Mouse (Mus musculus): ENCODE results near the gene Ptafr. TPM values are rescaled to one million over a fixed set of nuclear protein-coding genes. Genes with fewer than 3 reads are reported as not detected.

Ptafr gene
- polyA plus RNA-seq, 1 experiment from 2014 or later, result 0.74 TPM

DNA sequence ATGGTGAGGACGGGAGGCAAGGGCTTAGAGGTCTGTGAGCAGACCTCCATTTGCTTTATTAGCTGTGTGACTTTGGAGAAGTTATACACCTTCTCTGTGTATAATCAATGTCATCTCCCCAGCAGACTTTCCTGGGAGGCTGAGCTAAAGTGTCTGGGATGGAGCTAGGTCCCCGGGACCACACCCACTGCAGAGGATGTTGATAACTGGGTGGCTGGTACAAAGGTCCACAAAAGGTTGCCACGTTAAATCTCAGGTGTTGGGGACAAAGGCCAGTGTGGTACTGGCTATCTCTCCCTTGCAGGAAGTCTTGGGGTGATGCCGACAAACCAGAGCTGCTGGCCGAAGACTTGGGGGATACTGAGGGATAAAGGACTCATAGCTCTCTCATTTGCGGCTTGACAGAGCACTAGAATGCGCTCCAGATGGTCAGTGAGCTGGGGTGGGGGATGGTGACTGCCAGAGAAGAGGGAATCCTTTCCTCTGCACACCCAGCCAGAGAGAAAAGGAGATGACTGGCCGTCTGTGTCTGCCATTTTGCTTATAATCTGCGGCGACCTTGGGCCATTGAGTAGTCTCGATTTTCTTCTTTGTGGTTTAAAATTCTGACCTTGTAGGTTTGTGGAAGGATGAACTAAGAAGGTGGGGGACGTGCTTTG lies 1.4 kb downstream of the Ptafr start:
- Histone ChIP-seq H3K27ac (no peak overlapping the region), H3K9me3 (0 out of 2 replicates have a peak, but pooled peaks cover 2% of the 10 kb centered on the region), H3K27me3 (no peaks in the 10 kb centered on the region), H3K9ac (no peak overlapping the region), H3K4me1 (no peaks in the 10 kb centered on the region), H3K4me3 (no peak overlapping the region), H3K36me3 (no peaks in the 10 kb centered on the region), H3K4me2 (no peak overlapping the region)
- 75% methylated on average over 12 of the region's 12 CpGs for WGBS
- ATAC-seq (ENCODE audit: insufficient number of reproducible peaks, insufficient read depth, low FRiP score, low TSS enrichment, low read depth), result no peak

DNA sequence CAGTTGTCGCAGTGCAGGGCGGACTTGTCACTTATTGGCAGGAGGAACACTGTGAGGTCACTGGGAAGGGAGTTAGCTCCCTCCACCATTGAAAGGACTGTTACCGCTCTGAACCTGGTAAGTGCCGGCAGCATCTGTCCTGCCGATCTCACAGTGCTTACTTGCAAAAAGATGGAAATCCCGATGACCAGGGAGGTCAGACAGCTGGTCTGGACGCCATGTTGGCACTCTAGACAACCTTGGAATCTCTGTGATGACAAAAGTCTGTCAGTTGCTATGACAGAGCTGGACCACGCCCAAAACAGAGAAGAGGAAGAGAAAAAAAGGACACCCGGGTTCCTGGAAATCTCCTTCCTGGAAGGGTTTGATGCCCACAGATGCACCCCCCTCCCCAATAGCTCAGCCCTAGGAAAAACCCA lies 3.5 kb downstream of the Ptafr start:
- no peak overlapping the region for H3K4me3 ChIP-seq
- H3K9me3 ChIP-seq, result 0 out of 2 replicates have a peak, but pooled peaks cover 2% of the 10 kb centered on the region
- H3K27ac ChIP-seq, result no peak overlapping the region
- ATAC-seq (ENCODE audit: insufficient number of reproducible peaks, insufficient read depth, low FRiP score, low TSS enrichment, low read depth), result no peak
- whole genome bisulfite sequencing, result 65% methylated on average over 9 of the region's 9 CpGs
- no peak overlapping the region for H3K4me2 ChIP-seq
- H3K9ac ChIP-seq, result no peak overlapping the region
- H3K27me3 ChIP-seq, result no peaks in the 10 kb centered on the region
- H3K4me1 ChIP-seq, result no peaks in the 10 kb centered on the region
- H3K36me3 ChIP-seq, result no peaks in the 10 kb centered on the region

DNA sequence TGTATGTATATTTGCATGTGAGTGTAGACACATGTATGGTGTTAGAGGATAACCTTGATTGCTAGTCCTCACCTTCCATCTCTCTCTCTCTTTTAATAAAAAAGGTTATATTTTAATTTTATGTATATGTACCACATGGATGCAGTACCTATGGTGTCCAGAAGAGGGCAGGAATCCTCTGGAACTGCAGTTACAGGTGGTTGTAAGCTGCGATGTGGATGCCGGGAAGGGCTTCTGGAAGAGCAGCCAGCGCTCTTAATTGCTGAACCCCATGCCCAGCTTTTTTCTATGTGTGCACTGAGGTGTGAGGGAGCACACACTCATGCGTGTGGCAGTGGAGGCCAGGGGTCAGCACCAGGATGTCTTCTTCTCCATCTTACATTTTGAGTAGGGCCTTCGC lies 5.2 kb downstream of the Ptafr start:
- Histone ChIP-seq H3K27me3 (no peaks in the 10 kb centered on the region), H3K4me3 (no peak overlapping the region), H3K9me3 (0 out of 2 replicates have a peak, but pooled peaks cover 2% of the 10 kb centered on the region), H3K9ac (no peak overlapping the region), H3K4me2 (no peak overlapping the region), H3K4me1 (no peaks in the 10 kb centered on the region), H3K36me3 (no peaks in the 10 kb centered on the region), H3K27ac (no peak overlapping the region)
- 84% methylated on average over 5 of the region's 5 CpGs for WGBS
- ATAC-seq (ENCODE audit: insufficient number of reproducible peaks, insufficient read depth, low FRiP score, low TSS enrichment, low read depth), result no peak

DNA sequence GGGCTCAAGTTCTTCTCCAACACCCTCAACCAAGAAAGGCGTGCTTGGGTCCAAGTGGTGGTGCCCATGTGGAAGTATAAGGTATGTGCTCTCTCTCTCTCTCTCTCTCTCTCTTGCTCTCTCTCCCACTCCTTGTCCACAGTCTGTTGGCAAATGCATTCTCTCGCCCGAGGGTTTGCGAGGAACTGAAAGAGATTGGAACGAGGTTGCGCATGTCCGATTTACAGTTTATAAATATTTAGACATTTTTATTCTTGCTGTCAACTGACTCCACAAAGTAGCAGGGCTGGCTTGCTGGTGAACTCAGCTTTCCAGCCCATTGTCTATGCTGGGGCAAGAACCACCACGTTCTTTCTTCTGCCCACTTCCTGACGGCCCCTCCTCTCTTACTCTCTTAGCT lies 7.3 kb downstream of the Ptafr start:
- Histone ChIP-seq H3K36me3 (no peaks in the 10 kb centered on the region), H3K4me2 (no peak overlapping the region), H3K9me3 (0 out of 2 replicates have a peak, but pooled peaks cover 2% of the 10 kb centered on the region), H3K27ac (no peak overlapping the region), H3K9ac (no peak overlapping the region), H3K27me3 (no peaks in the 10 kb centered on the region), H3K4me3 (no peak overlapping the region), H3K4me1 (no peaks in the 10 kb centered on the region)
- ATAC-seq (ENCODE audit: insufficient number of reproducible peaks, insufficient read depth, low FRiP score, low TSS enrichment, low read depth), result no peak
- WGBS, result 78% methylated on average over 9 of the region's 9 CpGs

DNA sequence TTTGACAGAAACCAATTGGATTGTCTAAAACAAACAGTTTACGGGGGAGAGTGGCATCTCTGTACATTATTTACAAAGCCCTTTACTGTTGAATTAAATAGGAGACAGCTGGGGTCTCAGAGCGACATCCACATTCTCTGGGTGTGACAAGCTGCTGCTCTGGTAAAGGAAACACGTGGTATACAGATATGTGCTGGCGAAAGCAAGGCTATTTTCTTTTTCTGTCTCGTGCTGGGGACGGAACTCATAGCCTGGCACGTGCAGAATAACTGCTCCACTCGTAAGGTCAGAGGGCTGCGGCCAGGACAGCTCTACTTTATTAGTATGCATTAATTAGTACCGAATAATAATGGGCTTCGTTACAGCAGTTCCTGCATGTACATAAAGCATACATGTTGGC lies 9.5 kb downstream of the Ptafr start:
- 46% methylated on average over 11 of the region's 11 CpGs for WGBS
- H3K4me3 ChIP-seq, result no peak overlapping the region
- H3K9me3 ChIP-seq, result 0 out of 2 replicates have a peak, but pooled peaks cover 2% of the 10 kb centered on the region
- H3K36me3 ChIP-seq, result no peaks in the 10 kb centered on the region
- H3K27me3 ChIP-seq, result no peaks in the 10 kb centered on the region
- H3K4me1 ChIP-seq, result no peaks in the 10 kb centered on the region
- H3K4me2 ChIP-seq, result no peak overlapping the region; the same call in 1 of the 2 replicates
- H3K9ac ChIP-seq, result no peak overlapping the region
- ATAC-seq (ENCODE audit: insufficient number of reproducible peaks, insufficient read depth, low FRiP score, low TSS enrichment, low read depth), result no peak
- H3K27ac ChIP-seq, result no peak overlapping the region

DNA sequence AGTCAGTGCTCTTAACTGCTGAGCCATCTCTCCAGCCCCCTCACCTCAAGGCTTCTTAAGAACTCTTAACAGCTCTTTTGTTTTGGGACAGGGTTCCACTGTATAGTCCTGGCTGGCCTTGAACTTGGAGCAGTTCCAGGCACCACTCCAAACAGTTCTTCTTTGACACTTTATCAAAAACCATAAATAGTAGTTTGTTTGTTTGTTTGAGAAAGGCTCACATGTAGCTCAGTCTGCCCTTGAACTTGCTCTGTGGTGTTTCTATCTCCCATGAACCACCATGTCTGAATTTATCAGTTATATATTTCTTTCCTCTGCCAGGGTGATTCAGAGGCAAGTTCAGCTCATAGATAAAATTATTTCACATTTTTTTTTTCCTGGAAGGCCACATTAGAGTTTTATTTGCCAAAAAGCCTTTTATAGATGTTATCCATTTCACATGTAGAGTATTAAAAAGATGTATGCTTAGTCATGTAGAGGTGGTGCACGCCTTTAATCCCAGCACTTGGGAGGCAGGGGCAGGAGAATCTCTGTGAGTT lies 11.0 kb downstream of the Ptafr start:
- no peak for ATAC-seq (ENCODE audit: insufficient number of reproducible peaks, insufficient read depth, low FRiP score, low TSS enrichment, low read depth)
- no peak overlapping the region for H3K27ac ChIP-seq
- H3K36me3 ChIP-seq, result no peaks in the 10 kb centered on the region
- no peak overlapping the region for H3K4me2 ChIP-seq
- no peaks in the 10 kb centered on the region for H3K9me3 ChIP-seq
- no peaks in the 10 kb centered on the region for H3K4me1 ChIP-seq
- H3K9ac ChIP-seq, result no peak overlapping the region
- 70% methylated on average over 1 of the region's 1 CpGs for WGBS
- H3K4me3 ChIP-seq, result no peak overlapping the region
- H3K27me3 ChIP-seq, result no peaks in the 10 kb centered on the region

DNA sequence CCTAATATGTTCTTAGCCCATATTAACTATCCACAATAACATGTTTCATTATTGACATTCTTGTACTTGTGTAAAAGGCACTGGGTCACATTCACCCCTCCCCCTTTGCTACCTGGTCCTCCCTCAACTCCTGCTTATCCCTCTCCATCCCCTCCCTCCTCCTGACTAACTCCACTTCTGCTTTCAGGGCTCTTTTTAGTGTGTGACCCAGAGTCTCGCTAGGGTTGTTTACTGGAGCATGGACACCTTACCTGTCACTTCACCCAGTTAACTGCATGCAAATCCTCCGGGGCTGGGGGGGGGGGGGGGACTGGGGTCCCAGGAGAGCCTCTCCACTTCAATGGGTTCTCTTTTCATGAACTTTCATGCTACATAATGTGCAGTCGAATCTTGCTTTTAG lies 19.9 kb downstream of the Ptafr start:
- Histone ChIP-seq H3K4me3 (no peak overlapping the region), H3K4me1 (no peaks in the 10 kb centered on the region), H3K9ac (no peak overlapping the region), H3K4me2 (no peak overlapping the region), H3K27me3 (no peaks in the 10 kb centered on the region), H3K9me3 (peaks cover 6% of the 10 kb centered on the region; the same call in 1 of the 2 replicates), H3K27ac (no peak overlapping the region), H3K36me3 (no peaks in the 10 kb centered on the region)
- ATAC-seq (ENCODE audit: insufficient number of reproducible peaks, insufficient read depth, low FRiP score, low TSS enrichment, low read depth), result no peak
- 70% methylated on average over 3 of the region's 3 CpGs for WGBS

DNA sequence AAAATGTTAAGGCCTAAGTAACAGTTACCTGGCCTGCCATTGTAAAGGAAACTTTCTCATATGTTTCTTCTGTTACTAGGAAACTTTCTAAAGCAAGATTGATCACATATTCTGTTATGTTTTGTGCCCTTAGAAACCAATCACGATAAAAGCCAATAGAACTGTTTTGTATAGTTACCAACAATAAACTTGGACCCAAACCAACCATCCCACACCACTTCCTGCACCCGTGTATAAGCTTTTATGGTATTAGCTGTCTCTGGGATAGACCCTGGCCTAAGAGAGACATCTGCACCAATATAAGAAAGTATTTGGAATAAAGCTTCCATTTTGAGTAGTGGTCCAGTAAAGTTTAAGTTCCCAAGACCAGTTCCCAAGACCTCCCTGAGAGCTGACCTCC lies 21.1 kb downstream of the Ptafr start:
- 84% methylated on average over 2 of the region's 2 CpGs for WGBS
- H3K27me3 ChIP-seq, result no peaks in the 10 kb centered on the region
- H3K9ac ChIP-seq, result no peak overlapping the region
- no peak overlapping the region for H3K4me3 ChIP-seq
- H3K27ac ChIP-seq, result no peak overlapping the region
- no peak for ATAC-seq (ENCODE audit: insufficient number of reproducible peaks, insufficient read depth, low FRiP score, low TSS enrichment, low read depth)
- peaks cover 6% of the 10 kb centered on the region; the same call in 1 of the 2 replicates for H3K9me3 ChIP-seq
- no peaks in the 10 kb centered on the region for H3K36me3 ChIP-seq
- no peaks in the 10 kb centered on the region for H3K4me1 ChIP-seq
- H3K4me2 ChIP-seq, result no peak overlapping the region

DNA sequence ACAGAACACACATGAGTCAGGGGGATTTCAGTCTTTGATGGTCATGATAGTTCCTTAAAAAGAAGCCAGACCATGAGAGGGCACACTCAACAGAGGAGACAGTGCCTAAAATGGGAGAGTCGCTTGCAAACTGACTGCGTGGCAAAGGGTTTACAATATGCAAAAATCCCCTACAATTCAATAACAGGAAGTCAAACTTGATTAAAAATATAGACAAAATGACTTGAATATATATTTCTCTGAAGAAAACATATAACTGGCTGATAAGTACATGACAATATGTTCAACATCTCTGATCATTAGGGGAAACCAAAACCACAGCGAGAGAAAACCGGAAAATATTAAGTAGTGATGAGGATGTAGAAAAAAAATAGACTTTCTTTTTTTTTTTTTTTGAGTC lies 22.4 kb downstream of the Ptafr start:
- Histone ChIP-seq H3K4me3 (no peak overlapping the region), H3K36me3 (no peaks in the 10 kb centered on the region), H3K9ac (no peak overlapping the region), H3K27me3 (no peaks in the 10 kb centered on the region), H3K27ac (no peak overlapping the region), H3K9me3 (no peaks in the 10 kb centered on the region), H3K4me1 (no peaks in the 10 kb centered on the region), H3K4me2 (no peak overlapping the region)
- no peak for ATAC-seq (ENCODE audit: insufficient number of reproducible peaks, insufficient read depth, low FRiP score, low TSS enrichment, low read depth)
- 95% methylated on average over 4 of the region's 4 CpGs for WGBS

DNA sequence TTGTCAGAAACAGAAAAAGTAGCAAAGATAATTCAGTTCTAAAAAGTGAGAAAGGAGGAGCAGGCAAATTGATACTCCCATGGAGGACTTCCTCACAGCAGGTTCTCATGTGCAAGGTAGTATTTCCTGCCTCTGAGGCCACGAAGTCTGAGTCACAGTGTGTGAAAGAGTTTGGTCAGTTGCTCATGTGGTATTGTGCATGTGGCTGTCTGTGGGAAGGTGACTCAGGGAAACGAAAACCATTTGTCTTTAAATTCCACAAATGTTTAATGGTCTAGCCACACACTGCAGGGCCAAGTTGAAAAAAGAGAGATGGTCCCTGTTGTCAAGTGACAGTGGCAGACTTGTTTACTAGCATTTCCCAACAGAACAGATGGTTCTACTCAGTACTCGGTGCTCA lies 24.6 kb downstream of the Ptafr start:
- H3K27ac ChIP-seq, result no peak overlapping the region
- H3K4me3 ChIP-seq, result no peak overlapping the region
- no peak for ATAC-seq (ENCODE audit: insufficient number of reproducible peaks, insufficient read depth, low FRiP score, low TSS enrichment, low read depth)
- no peak overlapping the region for H3K4me2 ChIP-seq
- no peaks in the 10 kb centered on the region for H3K27me3 ChIP-seq
- no peaks in the 10 kb centered on the region for H3K4me1 ChIP-seq
- WGBS, result 66% methylated on average over 3 of the region's 3 CpGs
- no peaks in the 10 kb centered on the region for H3K36me3 ChIP-seq
- no peaks in the 10 kb centered on the region for H3K9me3 ChIP-seq
- H3K9ac ChIP-seq, result no peak overlapping the region

DNA sequence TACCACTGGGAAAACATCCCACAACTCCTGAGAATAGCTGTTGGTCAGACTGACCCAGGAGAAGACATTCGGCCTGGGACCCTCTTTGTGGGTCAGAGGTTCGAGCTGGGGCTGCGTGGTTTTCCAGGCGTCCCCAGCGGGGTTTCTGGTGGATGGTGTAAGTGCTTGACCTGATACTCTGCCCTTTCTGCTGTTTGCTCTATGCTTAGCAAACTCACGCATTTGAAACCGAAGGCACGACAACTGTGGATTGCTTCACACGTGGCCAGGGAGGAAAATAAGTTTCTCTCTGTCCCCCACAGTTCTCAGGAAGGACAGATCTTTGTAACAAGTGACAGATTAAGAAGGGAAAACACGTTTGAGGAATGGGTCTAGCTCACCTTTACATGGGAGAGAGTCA lies 26.8 kb downstream of the Ptafr start:
- Histone ChIP-seq H3K9me3 (no peaks in the 10 kb centered on the region), H3K9ac (no peak overlapping the region), H3K4me3 (no peak overlapping the region), H3K27me3 (no peaks in the 10 kb centered on the region), H3K4me2 (no peak overlapping the region), H3K4me1 (no peaks in the 10 kb centered on the region), H3K36me3 (no peaks in the 10 kb centered on the region), H3K27ac (no peak overlapping the region)
- ATAC-seq (ENCODE audit: insufficient number of reproducible peaks, insufficient read depth, low FRiP score, low TSS enrichment, low read depth), result no peak
- 86% methylated on average over 10 of the region's 10 CpGs for WGBS

DNA sequence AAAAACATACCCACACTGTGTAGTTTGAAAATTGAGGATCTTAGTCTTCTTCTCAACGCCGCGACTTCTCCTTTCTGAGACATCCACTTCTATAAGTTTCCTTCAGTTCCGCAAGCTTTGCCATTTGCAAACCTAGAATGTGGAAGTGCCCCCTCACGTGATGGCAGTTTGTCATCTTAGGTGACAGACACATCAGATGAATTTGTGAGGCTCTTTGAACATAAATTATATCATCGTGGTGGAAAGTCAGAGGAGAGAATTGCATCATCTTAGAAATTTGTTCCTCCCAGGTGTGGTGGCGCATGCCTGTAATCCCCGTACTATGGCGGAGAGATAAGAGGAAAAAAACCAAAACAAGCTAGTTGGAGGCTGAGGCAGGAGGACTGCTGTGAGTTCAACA lies 29.1 kb downstream of the Ptafr start:
- no peaks in the 10 kb centered on the region for H3K36me3 ChIP-seq
- no peak for ATAC-seq (ENCODE audit: insufficient number of reproducible peaks, insufficient read depth, low FRiP score, low TSS enrichment, low read depth)
- H3K4me3 ChIP-seq, result no peak overlapping the region
- no peak overlapping the region for H3K4me2 ChIP-seq
- no peaks in the 10 kb centered on the region for H3K9me3 ChIP-seq
- no peak overlapping the region for H3K9ac ChIP-seq
- no peaks in the 10 kb centered on the region for H3K4me1 ChIP-seq
- 93% methylated on average over 9 of the region's 9 CpGs for WGBS
- no peak overlapping the region for H3K27ac ChIP-seq
- no peaks in the 10 kb centered on the region for H3K27me3 ChIP-seq
